Mouse (Mus musculus): ENCODE results near the gene Ttc26. TPM values are rescaled to one million over a fixed set of nuclear protein-coding genes. Genes with fewer than 3 reads are reported as not detected.
A peak's percentile ranks its signal among the peaks of the same experiment; 100 is the strongest.

Gene Ttc26
- polyA plus RNA-seq (2015; fragmentation: Nextera tagmentation; extraction: Ambion mirVana): 2.3 and 3.5 TPM in 2 replicates

DNA sequence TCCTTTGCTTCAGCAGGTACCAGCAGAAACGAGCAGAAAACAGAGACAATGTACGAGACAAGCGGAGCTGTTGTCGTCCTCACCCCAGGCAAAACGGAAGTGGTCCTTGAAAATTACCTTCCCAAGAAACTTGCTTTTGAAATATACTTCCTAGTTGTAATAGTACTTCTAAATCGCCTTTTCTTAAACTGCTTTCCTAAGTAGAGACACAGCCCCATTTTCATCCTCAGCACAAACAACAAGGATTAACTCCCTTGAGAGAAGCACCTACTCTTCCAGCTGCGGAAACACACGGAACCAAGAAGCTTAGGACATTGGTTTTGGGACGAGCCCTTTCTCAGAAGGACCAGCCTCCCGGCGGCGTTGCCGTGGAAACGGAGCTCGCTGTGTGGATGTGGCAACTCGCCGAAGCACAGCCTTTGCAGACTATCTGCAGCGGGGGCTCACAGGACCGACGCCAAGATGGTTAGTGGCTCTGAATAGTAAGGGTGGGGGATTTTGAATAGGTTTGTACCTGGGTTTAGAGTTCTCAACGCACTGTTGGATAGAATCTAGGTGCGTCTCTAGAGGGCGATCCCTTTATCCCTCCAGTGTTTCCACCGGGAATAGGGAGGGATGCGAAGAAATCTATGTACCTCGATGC lies at the start of gene Ttc26:
Ttc26 (plus strand) TSS at position 341 of the 643 bp plus-strand sequence.
- H3K27me3 ChIP-seq: no peaks in the 10 kb centered on the region
- H3K4me3 ChIP-seq: peak within 1 kb of the TSS; percentile 66
- peak; percentile 77 for ATAC-seq (replicated peaks; ENCODE audit: insufficient number of reproducible peaks, insufficient read depth, low FRiP score, low read depth)
- H3K9me3 ChIP-seq (replicated peaks): no peaks in the 10 kb centered on the region
- H3K27ac ChIP-seq: peak within 1 kb of the TSS; percentile 62
- H3K9ac ChIP-seq: peak within 1 kb of the TSS; percentile 51
- under 1% methylated on average over 26 of the region's 26 CpGs for WGBS
- peaks cover 6% of the 10 kb centered on the region for H3K4me1 ChIP-seq (replicated peaks)
- H3K36me3 ChIP-seq: no peaks in the 10 kb centered on the region; the same call in 1 of the 2 replicates
- peak within 1 kb of the TSS; percentile 87 for H3K4me2 ChIP-seq

DNA sequence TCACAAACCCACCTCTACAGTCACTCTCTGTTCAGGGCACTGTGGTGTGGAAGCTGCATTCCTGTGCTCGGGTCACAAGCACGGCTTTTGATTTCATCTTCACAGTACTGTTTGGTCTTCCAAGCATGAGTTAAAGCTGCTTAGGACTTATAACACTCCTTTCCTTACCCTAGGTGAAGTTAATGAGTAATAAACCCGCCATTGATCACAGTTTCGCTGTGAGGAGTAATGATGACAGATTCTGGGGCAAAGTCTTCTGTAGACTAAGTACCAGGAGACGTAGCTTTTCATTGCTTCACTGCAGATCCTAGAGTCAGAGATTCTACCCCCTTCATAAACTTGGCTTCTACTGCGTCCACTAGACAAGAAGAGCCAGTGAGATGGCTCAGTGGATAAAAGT lies 46.0 kb upstream of the Ttc26 start:
- H3K27me3 ChIP-seq: no peaks in the 10 kb centered on the region
- 78% methylated on average over 6 of the region's 6 CpGs for WGBS

DNA sequence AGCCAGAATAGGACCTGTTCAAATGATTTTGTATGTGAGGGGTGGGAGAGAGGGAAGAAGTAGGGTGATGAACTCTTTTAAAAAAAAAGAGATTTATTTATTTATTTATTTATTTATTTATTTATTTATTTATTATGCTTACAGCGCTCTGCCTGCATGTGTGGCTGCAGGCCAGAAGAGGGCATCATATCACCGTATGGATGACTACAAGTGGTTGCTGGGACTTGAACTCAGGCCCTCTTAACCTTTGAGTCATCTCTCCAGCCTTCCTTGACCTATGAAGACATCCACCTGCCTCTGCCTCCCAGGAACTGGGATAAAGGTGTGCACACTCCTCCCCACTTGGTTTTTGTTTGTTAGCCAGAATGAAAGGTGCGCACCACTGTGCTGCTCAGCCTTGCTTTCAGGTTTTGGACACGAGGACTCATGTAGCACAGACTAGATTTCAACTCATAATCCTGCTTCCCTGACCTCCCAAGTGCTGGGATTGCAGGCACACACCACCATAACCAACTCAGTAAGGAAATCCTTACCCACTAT lies 44.0 kb upstream of the Ttc26 start:
- Histone ChIP-seq H3K9me3 (replicated peaks) (no peaks in the 10 kb centered on the region), H3K36me3 (peaks cover 4% of the 10 kb centered on the region; the same call in 1 of the 2 replicates), H3K27me3 (no peaks in the 10 kb centered on the region), H3K9ac (no peak overlapping the region), H3K4me2 (no peak overlapping the region), H3K4me1 (replicated peaks) (peaks cover 8% of the 10 kb centered on the region), H3K4me3 (no peak overlapping the region), H3K27ac (no peak overlapping the region)
- WGBS: 85% methylated on average over 4 of the region's 4 CpGs
- ATAC-seq (replicated peaks; ENCODE audit: insufficient number of reproducible peaks, insufficient read depth, low FRiP score, low read depth): no peak

More for the DNA sequence above, 46.0 kb upstream of the Ttc26 start:
- Histone ChIP-seq H3K9me3 (replicated peaks) (no peaks in the 10 kb centered on the region), H3K9ac (no peak overlapping the region), H3K4me2 (no peak overlapping the region), H3K4me3 (no peak overlapping the region), H3K27ac (no peak overlapping the region), H3K4me1 (replicated peaks) (no peaks in the 10 kb centered on the region), H3K36me3 (peaks cover 11% of the 10 kb centered on the region; the same call in 1 of the 2 replicates)
- no peak for ATAC-seq (replicated peaks; ENCODE audit: insufficient number of reproducible peaks, insufficient read depth, low FRiP score, low read depth)

DNA sequence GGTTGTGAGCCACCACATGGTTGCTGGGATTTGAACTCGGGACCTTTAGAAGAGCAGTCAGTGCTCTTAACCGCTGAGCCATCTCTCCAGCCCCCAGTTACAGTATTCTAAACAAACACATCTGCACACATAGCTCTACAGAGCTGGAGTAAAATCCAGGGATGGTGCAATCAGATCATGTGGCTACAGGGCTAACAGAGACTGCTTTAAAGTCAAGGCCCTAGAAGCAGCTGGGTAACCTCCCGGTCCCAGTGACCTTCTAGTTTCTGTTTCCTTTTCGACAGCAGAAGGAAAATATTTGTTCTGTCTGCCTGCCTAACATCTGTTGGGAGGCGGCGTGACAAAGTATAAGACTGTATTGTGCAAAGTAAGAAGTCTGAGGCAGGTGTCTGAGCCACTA lies 43.3 kb upstream of the Ttc26 start:
- no peak for ATAC-seq (replicated peaks; ENCODE audit: insufficient number of reproducible peaks, insufficient read depth, low FRiP score, low read depth)
- Histone ChIP-seq H3K4me3 (no peak overlapping the region), H3K27ac (no peak overlapping the region), H3K4me1 (replicated peaks) (peaks cover 12% of the 10 kb centered on the region), H3K9ac (no peak overlapping the region), H3K36me3 (peaks cover 4% of the 10 kb centered on the region; the same call in 1 of the 2 replicates), H3K9me3 (replicated peaks) (no peaks in the 10 kb centered on the region), H3K4me2 (no peak overlapping the region), H3K27me3 (no peaks in the 10 kb centered on the region)
- WGBS: 81% methylated on average over 6 of the region's 6 CpGs

DNA sequence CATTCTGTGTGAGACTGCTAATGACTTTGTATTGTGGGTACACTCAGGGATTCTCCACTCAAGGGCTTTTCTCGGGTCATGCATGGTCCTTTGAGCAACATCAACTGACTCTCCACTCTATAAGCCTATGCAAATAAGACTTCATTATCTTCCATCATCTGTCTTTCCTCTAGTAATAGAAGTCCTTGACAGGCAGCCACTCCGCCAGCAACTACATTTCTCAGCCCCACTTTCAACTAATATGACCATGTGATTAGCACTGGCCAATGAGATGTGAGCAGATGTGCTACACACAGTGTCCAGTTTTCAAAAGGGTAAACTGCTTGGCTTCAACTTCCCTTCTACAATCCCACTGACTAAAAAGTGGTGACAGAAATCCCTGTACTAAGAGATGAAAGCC lies 42.2 kb upstream of the Ttc26 start:
- ATAC-seq (replicated peaks; ENCODE audit: insufficient number of reproducible peaks, insufficient read depth, low FRiP score, low read depth): no peak
- 69% methylated on average over 2 of the region's 2 CpGs for WGBS
- peaks cover 20% of the 10 kb centered on the region for H3K4me1 ChIP-seq (replicated peaks)
- peaks cover 4% of the 10 kb centered on the region; the same call in 1 of the 2 replicates for H3K36me3 ChIP-seq
- H3K27me3 ChIP-seq: no peaks in the 10 kb centered on the region
- H3K9ac ChIP-seq: no peak overlapping the region
- no peak overlapping the region for H3K27ac ChIP-seq
- H3K9me3 ChIP-seq (replicated peaks): no peaks in the 10 kb centered on the region
- H3K4me3 ChIP-seq: no peak overlapping the region
- no peak overlapping the region for H3K4me2 ChIP-seq

- Histone ChIP-seq H3K27ac (no peak overlapping the region), H3K4me3 (peak overlapping the region; percentile 14; the same call in 1 of the 2 replicates), H3K27me3 (no peaks in the 10 kb centered on the region), H3K4me1 (replicated peaks) (peaks cover 23% of the 10 kb centered on the region), H3K9ac (no peak overlapping the region), H3K36me3 (no peaks in the 10 kb centered on the region), H3K4me2 (peak overlapping the region; percentile 45), H3K9me3 (replicated peaks) (no peaks in the 10 kb centered on the region)
- ATAC-seq (replicated peaks; ENCODE audit: insufficient number of reproducible peaks, insufficient read depth, low FRiP score, low read depth): no peak; the same call in 1 of the 2 replicates
- WGBS: 20% methylated on average over 11 of the region's 11 CpGs
Measured at GRCm38 (mm10) chr6:38341751-38342665, 39.3 kb upstream of the Ttc26 start.

- Histone ChIP-seq H3K9ac (no peak overlapping the region), H3K9me3 (replicated peaks) (no peaks in the 10 kb centered on the region), H3K27me3 (no peaks in the 10 kb centered on the region), H3K36me3 (no peaks in the 10 kb centered on the region), H3K4me1 (replicated peaks) (peaks cover 23% of the 10 kb centered on the region), H3K4me3 (no peak overlapping the region), H3K4me2 (peak overlapping the region; percentile 45), H3K27ac (no peak overlapping the region)
- no peak for ATAC-seq (replicated peaks; ENCODE audit: insufficient number of reproducible peaks, insufficient read depth, low FRiP score, low read depth)
- 41% methylated on average over 8 of the region's 8 CpGs for WGBS
Measured at GRCm38 (mm10) chr6:38342666-38342992, 38.6 kb upstream of the Ttc26 start.

- Histone ChIP-seq H3K36me3 (no peaks in the 10 kb centered on the region), H3K4me3 (no peak overlapping the region), H3K4me1 (replicated peaks) (peaks cover 23% of the 10 kb centered on the region), H3K27me3 (no peaks in the 10 kb centered on the region), H3K9me3 (replicated peaks) (no peaks in the 10 kb centered on the region), H3K9ac (no peak overlapping the region), H3K27ac (no peak overlapping the region), H3K4me2 (no peak overlapping the region)
- no peak for ATAC-seq (replicated peaks; ENCODE audit: insufficient number of reproducible peaks, insufficient read depth, low FRiP score, low read depth)
- 42% methylated on average over 3 of the region's 3 CpGs for WGBS
Measured at GRCm38 (mm10) chr6:38343581-38343980, 37.7 kb upstream of the Ttc26 start.

GRCm38 (mm10) chr6:38344006-38344670 lies 37.1 kb upstream of the Ttc26 start:
- H3K4me1 ChIP-seq (replicated peaks): peaks cover 23% of the 10 kb centered on the region
- H3K4me2 ChIP-seq: no peak overlapping the region
- no peaks in the 10 kb centered on the region for H3K36me3 ChIP-seq
- no peak overlapping the region for H3K4me3 ChIP-seq
- H3K27me3 ChIP-seq: no peaks in the 10 kb centered on the region
- no peaks in the 10 kb centered on the region for H3K9me3 ChIP-seq (replicated peaks)
- 79% methylated on average over 7 of the region's 7 CpGs for WGBS
- no peak overlapping the region for H3K9ac ChIP-seq
- no peak for ATAC-seq (replicated peaks; ENCODE audit: insufficient number of reproducible peaks, insufficient read depth, low FRiP score, low read depth)
- no peak overlapping the region for H3K27ac ChIP-seq

- H3K27me3 ChIP-seq: no peaks in the 10 kb centered on the region
- no peak; the same call in 1 of the 2 replicates for ATAC-seq (replicated peaks; ENCODE audit: insufficient number of reproducible peaks, insufficient read depth, low FRiP score, low read depth)
- H3K9ac ChIP-seq: no peak overlapping the region
- WGBS: 27% methylated on average over 7 of the region's 7 CpGs
- H3K9me3 ChIP-seq (replicated peaks): no peaks in the 10 kb centered on the region
- no peak overlapping the region for H3K4me2 ChIP-seq
- no peak overlapping the region for H3K4me3 ChIP-seq
- H3K27ac ChIP-seq: no peak overlapping the region
- H3K4me1 ChIP-seq (replicated peaks): peaks cover 23% of the 10 kb centered on the region
- H3K36me3 ChIP-seq: no peaks in the 10 kb centered on the region
Measured at GRCm38 (mm10) chr6:38345796-38346195, 35.5 kb upstream of the Ttc26 start.

DNA sequence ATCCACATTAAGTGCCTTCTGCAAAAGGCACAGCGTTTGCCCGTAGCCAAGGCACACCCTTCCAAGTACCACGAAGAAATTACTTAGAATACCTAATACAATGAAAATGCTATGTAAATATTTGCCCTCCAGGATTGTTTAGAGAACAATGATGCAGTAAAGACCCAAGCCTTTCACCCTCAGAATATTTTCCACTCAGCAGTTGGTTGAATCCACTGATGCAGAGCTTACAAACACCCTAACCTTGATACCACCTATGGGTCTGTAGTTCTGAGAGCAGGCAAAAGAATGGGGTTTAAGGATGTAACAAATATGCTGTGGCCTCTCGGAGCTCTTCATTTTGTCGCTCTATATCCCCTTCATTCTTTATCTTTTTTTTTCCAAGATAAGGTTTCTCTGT lies 33.4 kb upstream of the Ttc26 start:
- Histone ChIP-seq H3K27me3 (peaks cover 3% of the 10 kb centered on the region; the same call in 1 of the 2 replicates), H3K4me3 (no peak overlapping the region), H3K4me1 (replicated peaks) (peaks cover 15% of the 10 kb centered on the region), H3K4me2 (no peak overlapping the region), H3K9ac (no peak overlapping the region), H3K9me3 (replicated peaks) (no peaks in the 10 kb centered on the region), H3K27ac (no peak overlapping the region), H3K36me3 (no peaks in the 10 kb centered on the region)
- ATAC-seq (replicated peaks; ENCODE audit: insufficient number of reproducible peaks, insufficient read depth, low FRiP score, low read depth): no peak
- WGBS: 65% methylated on average over 5 of the region's 5 CpGs
